Mouse (Mus musculus): ENCODE measurements around the gene Macf1.

Macf1 gene

DNA sequence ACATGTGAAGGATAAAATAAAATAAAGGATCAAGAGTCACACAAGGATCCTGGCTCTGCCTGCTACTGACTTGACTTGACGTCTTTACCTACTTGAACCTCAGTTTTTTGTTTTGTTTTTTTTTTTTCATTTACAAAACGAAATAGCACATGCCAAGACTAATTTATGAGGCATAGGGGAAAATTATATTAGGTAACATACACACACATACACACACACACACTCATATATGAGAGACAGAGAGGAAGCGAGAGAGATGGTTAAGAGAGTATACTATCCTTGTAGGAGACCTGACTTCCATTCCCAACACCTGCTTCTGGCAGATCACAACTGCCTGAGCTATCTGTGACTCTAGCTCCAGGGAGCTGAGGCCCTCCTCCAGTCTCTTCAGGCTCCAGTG lies at the start of gene Macf1:
TSS of gene Macf1 (minus strand) at position 101 of the 400 bp plus-strand sequence.
- in situ Hi-C loops (cut with MboI; ENCODE audit: low pct_unique_long_range_greater_than_20kb in 1 of 2, low sequenced_read_pairs in 2 of 2, unreplicated experiment in 1 of 2) = no loop called here

GRCm38 (mm10) chr4:123733532-123733931 lies 49.4 kb upstream of the Macf1 start:
- in situ Hi-C loops (cut with MboI; ENCODE audit: low pct_unique_long_range_greater_than_20kb in 1 of 2, low sequenced_read_pairs in 2 of 2, unreplicated experiment in 1 of 2) = no loop called here

DNA sequence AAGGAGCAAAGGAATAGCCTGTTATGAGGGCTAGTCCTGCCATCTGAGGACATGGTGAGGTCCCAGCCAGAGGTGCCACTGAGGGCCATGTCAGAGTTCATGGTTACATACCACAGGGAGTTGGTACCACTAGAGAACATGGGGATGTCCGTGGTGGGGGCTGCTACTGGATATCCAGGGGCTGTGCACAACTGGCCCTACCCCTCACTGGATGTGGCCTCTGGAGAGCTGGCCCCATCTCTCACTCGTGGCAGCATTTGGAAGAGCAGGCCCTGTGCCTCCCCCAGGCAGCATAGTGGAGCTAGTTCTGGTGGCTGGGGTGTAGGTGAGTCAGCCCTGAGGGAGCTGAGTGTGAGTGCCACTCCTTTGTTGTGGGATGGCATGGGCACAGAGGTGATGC lies 48.8 kb upstream of the Macf1 start:
- in situ Hi-C loops (cut with MboI; ENCODE audit: low pct_unique_long_range_greater_than_20kb in 1 of 2, low sequenced_read_pairs in 2 of 2, unreplicated experiment in 1 of 2) = no loop called here

DNA sequence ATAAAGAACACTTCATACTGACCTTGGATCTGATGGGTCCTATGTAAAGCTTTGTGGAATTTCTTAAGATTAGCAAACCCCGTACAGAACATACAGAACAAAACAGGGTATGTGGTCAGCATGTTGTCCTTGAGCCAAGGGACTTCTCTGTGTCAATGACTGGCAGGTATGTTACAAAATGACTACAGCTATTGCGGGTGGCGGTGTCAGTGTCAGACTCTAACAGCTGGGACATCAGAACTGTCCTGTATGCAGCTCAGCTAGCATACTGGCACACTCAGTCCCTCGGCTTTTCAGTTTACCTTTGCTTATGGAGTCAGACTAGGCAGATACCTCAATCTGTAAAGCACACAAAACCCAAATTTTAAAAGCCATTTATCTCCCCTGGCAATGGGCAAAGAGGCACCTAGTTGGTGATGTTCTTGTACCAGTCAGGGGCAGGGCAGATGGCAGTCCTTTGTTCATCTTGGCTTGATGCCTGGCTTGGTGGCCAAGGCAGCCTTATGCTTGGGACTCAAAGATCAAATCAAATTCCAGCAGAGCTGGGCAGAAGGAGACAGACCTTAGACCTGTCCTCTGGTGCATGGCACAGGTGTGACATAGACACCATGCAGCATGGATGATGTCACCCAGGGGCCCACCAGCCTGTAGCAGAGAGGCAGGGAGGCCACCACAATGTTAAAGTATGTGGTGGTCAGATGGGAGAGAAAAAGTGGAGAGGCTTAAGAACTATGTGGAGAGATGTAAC lies 48.2 kb upstream of the Macf1 start:
- in situ Hi-C loops (cut with MboI; ENCODE audit: low pct_unique_long_range_greater_than_20kb in 1 of 2, low sequenced_read_pairs in 2 of 2, unreplicated experiment in 1 of 2) = no loop called here

DNA sequence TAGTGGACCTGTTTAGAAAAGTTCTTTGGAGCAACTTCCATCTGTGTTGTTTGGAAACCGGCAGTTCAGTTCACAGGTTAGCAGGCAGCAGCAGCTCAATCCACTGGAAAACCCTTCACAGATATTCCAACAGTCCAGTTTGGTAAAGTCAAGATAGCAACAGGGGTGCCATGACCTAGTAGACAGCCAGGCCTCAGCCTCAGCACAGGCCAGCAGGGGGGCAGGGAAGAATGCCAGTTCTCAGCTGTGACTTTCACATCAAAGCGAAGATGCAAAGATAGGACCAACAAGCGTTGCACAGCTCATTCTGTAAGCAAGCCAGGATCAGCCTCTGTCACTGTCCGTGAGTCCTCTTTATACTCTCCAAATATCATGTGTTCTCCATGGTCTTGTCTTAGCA lies 37.6 kb upstream of the Macf1 start:
- in situ Hi-C loops (cut with MboI; ENCODE audit: low pct_unique_long_range_greater_than_20kb in 1 of 2, low sequenced_read_pairs in 2 of 2, unreplicated experiment in 1 of 2) = loop anchor here in 1 of 2 experiments (25.0 kb wide), 1 partner anchor 384 kb away; the partner anchor contains the start of gene Bmp8a

DNA sequence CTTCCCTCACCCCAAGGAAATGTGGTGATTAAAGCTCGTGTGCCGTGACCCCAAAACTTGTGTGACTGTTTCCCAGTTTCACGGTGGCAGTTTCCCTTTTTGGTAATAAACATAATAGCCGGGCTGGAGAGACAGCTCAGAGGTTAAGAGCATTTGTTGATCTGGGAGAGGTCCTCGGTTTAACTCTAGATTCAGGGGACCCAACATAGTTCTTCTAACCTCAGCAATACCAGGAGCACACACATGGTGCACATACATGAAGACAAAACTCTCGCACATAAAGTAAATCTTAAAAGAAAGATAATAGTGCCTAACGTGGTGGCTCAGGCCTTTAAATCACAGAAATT lies 34.2 kb upstream of the Macf1 start:
- in situ Hi-C loops (cut with MboI; ENCODE audit: low pct_unique_long_range_greater_than_20kb in 1 of 2, low sequenced_read_pairs in 2 of 2, unreplicated experiment in 1 of 2) = loop anchor here in 1 of 2 experiments (25.0 kb wide), 1 partner anchor 381 kb away; the partner anchor contains the start of gene Bmp8a

DNA sequence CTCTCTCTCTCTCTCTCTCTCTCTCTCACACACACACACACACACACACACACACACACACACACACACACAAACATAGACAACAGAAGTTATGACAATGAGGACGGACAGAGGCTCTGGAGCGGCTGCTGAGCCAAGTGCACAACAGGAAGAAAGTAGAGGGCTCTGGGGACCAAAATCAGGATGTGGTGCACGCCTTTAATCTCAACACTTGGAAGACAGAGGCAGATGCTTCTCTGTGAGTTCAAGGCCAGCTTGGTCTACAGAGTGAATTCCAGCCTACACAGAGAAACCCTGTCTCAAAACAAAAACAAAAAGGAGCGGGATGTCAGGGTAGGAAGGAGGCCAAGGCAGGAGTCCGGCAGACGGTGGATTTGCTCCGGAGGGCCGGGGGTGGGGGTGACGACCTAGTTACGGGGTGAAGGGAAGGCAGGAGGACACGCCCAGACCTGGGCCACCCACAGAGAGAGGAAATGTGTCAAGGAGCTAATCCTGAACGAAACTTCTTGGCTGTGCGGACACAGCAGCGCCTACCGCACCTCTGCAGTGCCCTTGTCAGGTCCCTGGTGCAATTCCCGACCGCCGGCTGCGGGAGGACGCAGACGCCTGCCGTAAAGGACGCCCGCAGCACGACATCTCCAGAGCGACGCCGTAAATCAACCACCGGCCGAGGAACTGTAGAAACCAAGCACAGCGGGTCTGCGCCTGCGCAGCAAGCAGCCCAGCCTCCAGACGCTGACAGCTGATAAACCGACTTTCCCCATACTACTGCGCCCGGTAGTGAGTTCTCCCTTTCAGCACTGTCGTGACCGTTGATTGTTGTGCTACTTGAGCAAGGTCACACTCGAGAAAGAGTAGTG lies 33.6 kb upstream of the Macf1 start, which contains the start of gene Ndufs5:
TSS of gene Ndufs5 (minus strand) at position 629 of the 860 bp plus-strand sequence.
- in situ Hi-C loops (cut with MboI; ENCODE audit: low pct_unique_long_range_greater_than_20kb in 1 of 2, low sequenced_read_pairs in 2 of 2, unreplicated experiment in 1 of 2) = loop anchor here in 1 of 2 experiments (25.0 kb wide), 1 partner anchor 381 kb away; the partner anchor contains the start of gene Bmp8a

- in situ Hi-C loops (cut with MboI; ENCODE audit: low pct_unique_long_range_greater_than_20kb in 1 of 2, low sequenced_read_pairs in 2 of 2, unreplicated experiment in 1 of 2) = loop anchor here in 1 of 2 experiments (25.0 kb wide), 1 partner anchor 375 kb away; the partner anchor contains the start of gene Bmp8a
These were observed 28.3 kb upstream of the Macf1 start for GRCm38 (mm10) chr4:123712431-123712830.

GRCm38 (mm10) chr4:123707340-123707739 lies 23.2 kb upstream of the Macf1 start:
- in situ Hi-C loops (cut with MboI; ENCODE audit: low pct_unique_long_range_greater_than_20kb in 1 of 2, low sequenced_read_pairs in 2 of 2, unreplicated experiment in 1 of 2) = loop anchor here in 1 of 2 experiments (25.0 kb wide), 1 partner anchor 370 kb away; the partner anchor contains the start of gene Bmp8a

DNA sequence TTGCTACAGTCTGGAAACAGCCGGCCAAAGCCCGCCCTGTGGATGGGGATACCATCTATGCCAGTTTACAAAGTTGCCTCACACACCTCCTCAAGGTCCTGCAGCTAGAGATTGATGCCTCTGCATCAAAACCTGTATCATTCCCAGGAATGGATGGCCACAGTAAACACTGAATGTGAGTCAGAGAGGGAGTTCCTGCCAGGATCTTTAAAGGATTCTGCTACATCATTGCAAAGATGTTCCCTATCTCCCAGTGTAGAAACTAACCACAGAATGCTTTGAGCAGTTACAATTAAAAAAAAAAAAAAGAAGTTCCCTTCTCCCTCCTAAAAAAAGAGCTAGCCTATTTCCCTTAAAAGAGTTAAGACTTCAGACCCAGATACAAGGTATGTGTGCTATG lies 21.2 kb upstream of the Macf1 start:
- in situ Hi-C loops (cut with MboI; ENCODE audit: low pct_unique_long_range_greater_than_20kb in 1 of 2, low sequenced_read_pairs in 2 of 2, unreplicated experiment in 1 of 2) = loop anchor here in 1 of 2 experiments (25.0 kb wide), 1 partner anchor 368 kb away; the partner anchor contains the start of gene Bmp8a

- in situ Hi-C loops (cut with MboI; ENCODE audit: low pct_unique_long_range_greater_than_20kb in 1 of 2, low sequenced_read_pairs in 2 of 2, unreplicated experiment in 1 of 2) = no loop called here
These were observed 9.2 kb upstream of the Macf1 start for GRCm38 (mm10) chr4:123693384-123693783.

- in situ Hi-C loops (cut with MboI; ENCODE audit: low pct_unique_long_range_greater_than_20kb in 1 of 2, low sequenced_read_pairs in 2 of 2, unreplicated experiment in 1 of 2) = no loop called here
These were observed 7.9 kb upstream of the Macf1 start for GRCm38 (mm10) chr4:123692071-123692470.

DNA sequence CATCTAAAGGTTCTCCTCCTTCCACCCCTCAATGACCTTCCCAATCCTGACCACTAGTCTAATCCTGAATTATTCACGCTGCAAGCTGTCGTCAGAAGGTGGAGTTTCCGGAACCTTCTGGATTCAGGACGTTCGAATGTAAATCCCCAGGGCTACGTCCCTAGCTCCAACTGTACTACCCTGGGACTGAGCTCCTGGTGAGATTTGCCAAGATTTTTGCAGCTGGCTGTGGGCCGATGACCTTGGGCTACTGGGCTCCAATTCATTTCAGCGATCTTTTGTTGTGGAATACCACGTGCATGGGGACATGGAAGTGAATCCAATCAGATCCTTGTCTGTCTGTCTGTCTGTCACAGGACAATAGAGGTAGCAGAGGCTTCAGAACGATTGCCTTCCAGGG lies 6.2 kb upstream of the Macf1 start:
- in situ Hi-C loops (cut with MboI; ENCODE audit: low pct_unique_long_range_greater_than_20kb in 1 of 2, low sequenced_read_pairs in 2 of 2, unreplicated experiment in 1 of 2) = no loop called here

DNA sequence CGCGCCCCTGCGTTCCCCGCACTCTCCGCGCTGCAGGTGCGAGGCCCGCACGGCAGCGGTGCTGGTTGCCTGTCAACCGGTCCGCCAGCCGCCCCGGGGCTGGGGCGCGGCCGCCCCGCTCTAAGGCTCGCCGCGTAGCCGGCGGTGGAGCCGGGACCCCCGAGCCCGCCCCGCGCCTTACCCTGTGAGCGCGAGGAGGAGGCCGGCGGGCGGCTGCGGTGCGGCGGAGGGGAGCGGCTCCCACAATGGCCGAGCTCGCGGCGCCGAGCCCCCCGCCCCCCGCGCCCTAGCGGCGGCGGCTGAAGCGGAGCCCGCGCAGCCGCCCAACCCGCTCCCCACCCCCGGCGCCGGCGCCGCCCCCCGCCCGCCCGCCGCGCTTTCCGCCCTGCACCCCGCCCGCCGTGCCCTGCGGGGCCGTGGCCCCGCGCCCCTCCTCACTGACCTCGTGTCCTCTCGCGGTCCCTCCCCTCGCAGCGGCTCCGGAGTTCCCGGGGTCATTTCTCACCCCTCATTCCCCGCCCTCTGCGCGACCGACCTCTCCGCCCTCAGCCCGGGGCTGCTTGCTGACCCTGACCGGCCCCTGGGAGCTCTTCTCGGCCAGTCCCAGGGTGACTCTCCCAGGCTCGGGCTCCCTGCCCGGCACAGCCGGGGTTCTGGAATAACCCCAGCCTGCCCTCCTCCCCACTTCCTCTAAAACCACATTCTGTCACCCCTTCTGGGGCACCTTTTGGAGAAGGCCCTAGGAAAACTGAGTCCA lies 3.0 kb upstream of the Macf1 start:
- in situ Hi-C loops (cut with MboI; ENCODE audit: low pct_unique_long_range_greater_than_20kb in 1 of 2, low sequenced_read_pairs in 2 of 2, unreplicated experiment in 1 of 2) = no loop called here

- in situ Hi-C loops (cut with MboI; ENCODE audit: low pct_unique_long_range_greater_than_20kb in 1 of 2, low sequenced_read_pairs in 2 of 2, unreplicated experiment in 1 of 2) = no loop called here
These were observed 2.3 kb upstream of the Macf1 start for GRCm38 (mm10) chr4:123686368-123687024.

GRCm38 (mm10) chr4:123685506-123686242 lies 1.5 kb upstream of the Macf1 start:
- in situ Hi-C loops (cut with MboI; ENCODE audit: low pct_unique_long_range_greater_than_20kb in 1 of 2, low sequenced_read_pairs in 2 of 2, unreplicated experiment in 1 of 2) = no loop called here

DNA sequence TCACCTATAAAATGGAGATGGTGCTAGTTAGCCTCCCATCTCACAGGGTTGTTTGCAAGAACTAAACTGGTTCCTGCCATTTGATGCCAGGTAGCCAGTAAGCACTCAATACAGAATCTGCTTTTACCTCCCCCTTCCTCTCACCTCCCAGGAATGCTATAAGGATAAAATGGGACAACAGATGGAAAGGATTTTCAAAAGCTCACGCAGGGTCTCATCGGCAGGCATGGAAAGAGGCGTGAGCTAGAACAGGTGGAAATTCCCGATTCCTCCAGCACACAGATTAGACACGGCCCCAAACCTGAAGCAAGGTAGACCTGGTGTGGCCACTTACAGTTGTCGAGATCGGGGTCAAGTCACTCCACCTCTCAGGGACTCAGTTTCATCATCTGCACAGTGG lies 886 bp upstream of the Macf1 start:
- in situ Hi-C loops (cut with MboI; ENCODE audit: low pct_unique_long_range_greater_than_20kb in 1 of 2, low sequenced_read_pairs in 2 of 2, unreplicated experiment in 1 of 2) = no loop called here
